Mouse (Mus musculus): Measurements from ENCODE around the gene Hdhd5.

Gene Hdhd5

GRCm38 (mm10) chr6:120529123-120529522 is 2.0 kb downstream of the Hdhd5 start:
- DNase-seq, result no peak

- no peak for DNase-seq
Measured at GRCm38 (mm10) chr6:120524796-120525195, 6.3 kb downstream of the Hdhd5 start.

- peak; percentile 15 for DNase-seq
Measured at GRCm38 (mm10) chr6:120519647-120520046, 11.5 kb downstream of the Hdhd5 start.

GRCm38 (mm10) chr6:120517311-120517710 is 13.8 kb downstream of the Hdhd5 start:
- DNase-seq, result no peak

GRCm38 (mm10) chr6:120516879-120517278 is 14.2 kb downstream of the Hdhd5 start:
- no peak for DNase-seq

- no peak for DNase-seq
Measured at GRCm38 (mm10) chr6:120516422-120516821, 14.7 kb downstream of the Hdhd5 start.

- DNase-seq, result no peak
Measured at GRCm38 (mm10) chr6:120511212-120511611, 19.9 kb downstream of the Hdhd5 start.

- no peak for DNase-seq
Measured at GRCm38 (mm10) chr6:120510425-120510824, 20.7 kb downstream of the Hdhd5 start.

GRCm38 (mm10) chr6:120509975-120510374 is 21.1 kb downstream of the Hdhd5 start:
- no peak for DNase-seq

- DNase-seq, result no peak
Measured at GRCm38 (mm10) chr6:120508645-120509044, 22.5 kb downstream of the Hdhd5 start.

GRCm38 (mm10) chr6:120505531-120505930 is 25.6 kb downstream of the Hdhd5 start:
- no peak for DNase-seq

- no peak for DNase-seq
Measured at GRCm38 (mm10) chr6:120504051-120504450, 27.1 kb downstream of the Hdhd5 start.

- no peak for DNase-seq
Measured at GRCm38 (mm10) chr6:120496544-120496943, 34.6 kb downstream of the Hdhd5 start.

- DNase-seq, result peak; percentile 82
Measured at GRCm38 (mm10) chr6:120493374-120494181, 37.5 kb downstream of the Hdhd5 start, which contains the start of gene Tmem121b. Gene Tmem121b (minus strand): TSS chr6:120493807.

GRCm38 (mm10) chr6:120492499-120493373 is 38.4 kb downstream of the Hdhd5 start:
- peak; percentile 43 for DNase-seq

- DNase-seq, result peak; percentile 77
Measured at GRCm38 (mm10) chr6:120491862-120492498, 39.1 kb downstream of the Hdhd5 start.

- no peak for DNase-seq
Measured at GRCm38 (mm10) chr6:120491064-120491463, 40.1 kb downstream of the Hdhd5 start.

GRCm38 (mm10) chr6:120489461-120489860 is 41.7 kb downstream of the Hdhd5 start:
- no peak for DNase-seq

GRCm38 (mm10) chr6:120488647-120489046 is 42.5 kb downstream of the Hdhd5 start:
- DNase-seq, result no peak

- DNase-seq, result no peak
Measured at GRCm38 (mm10) chr6:120486051-120486510, 45.0 kb downstream of the Hdhd5 start.

GRCm38 (mm10) chr6:120485038-120485437 is 46.1 kb downstream of the Hdhd5 start:
- no peak for DNase-seq

GRCm38 (mm10) chr6:120483211-120483626 is 47.9 kb downstream of the Hdhd5 start:
- DNase-seq, result peak; percentile 67

- DNase-seq, result no peak
Measured at GRCm38 (mm10) chr6:120482756-120483155, 48.4 kb downstream of the Hdhd5 start.
